Mouse (Mus musculus): ENCODE measurements around the gene Krt33b. TPM values are rescaled to one million over a fixed set of nuclear protein-coding genes. Genes with fewer than 3 reads are reported as not detected.

Krt33b gene
- total and polyA plus RNA-seq, 3 experiments, result not detected

DNA sequence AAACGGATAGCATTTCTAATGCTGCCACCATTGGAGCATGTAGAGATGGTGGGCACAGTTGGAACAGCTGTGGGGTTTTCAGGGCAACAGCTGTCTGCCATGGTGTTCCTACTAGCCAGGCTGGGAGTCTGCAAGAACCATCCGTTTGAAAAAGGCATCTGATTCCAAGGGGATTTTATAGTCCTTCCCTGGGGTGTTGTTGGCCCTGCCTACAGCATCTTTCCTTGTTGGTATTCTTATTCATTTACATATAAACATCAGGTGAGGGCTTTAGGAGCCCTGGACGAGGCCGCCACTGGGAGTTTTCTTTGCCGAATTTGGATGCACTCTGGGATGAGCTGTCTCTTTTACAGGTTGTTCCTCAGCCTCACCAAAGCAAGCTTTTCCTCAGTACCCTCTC, 50.7 kb downstream of the Krt33b start, which contains the start of gene Krtap29-1:
Krtap29-1 (minus strand) TSS at position 101 of the 400 bp plus-strand sequence.
- no peaks in the 10 kb centered on the region for H3K79me2 ChIP-seq (replicated peaks; ENCODE audit: control insufficient read depth, extremely low read depth, insufficient read depth, poor library complexity, severe bottlenecking)
- no peak within 1 kb of the TSS for H3K4me2 ChIP-seq (ENCODE audit: insufficient read depth, low read depth, poor library complexity, severe bottlenecking)
- in situ Hi-C loops (cut with MboI; ENCODE audit: low pct_ligation_motif_present, low pct_unique_long_range_greater_than_20kb, low sequenced_read_pairs), result no loop called here
- H3K4me1 ChIP-seq (ENCODE audit: control insufficient read depth in 1 of 2, insufficient read depth in 2 of 2), result peaks cover 7 to 11% of the 10 kb centered on the region in 2 experiments; a peak in 3 of 4 replicates
- no peaks in the 10 kb centered on the region for H3K9me3 ChIP-seq (replicated peaks; ENCODE audit: low read length)
- peaks cover 75% of the 10 kb centered on the region for H3K27me3 ChIP-seq (replicated peaks)
- TF ChIP-seq GABPA (IDR thresholded peaks at IDR 0.05; ENCODE audit: insufficient replicate concordance, low read depth, low read length), result no peak
- TF ChIP-seq MAZ (IDR thresholded peaks at IDR 0.05; ENCODE audit: low read depth, low read length), result no peak
- no peak for TF ChIP-seq TBP (conservative IDR thresholded peaks at IDR 0.05; ENCODE audit: low read depth, low read length)
- no peak for TF ChIP-seq POLR2AphosphoS2 (IDR thresholded peaks at IDR 0.05; ENCODE audit: low read depth, low read length)
- TF ChIP-seq MXI1 (IDR thresholded peaks at IDR 0.05; ENCODE audit: low read depth, low read length), result no peak
- TF ChIP-seq MAX (IDR thresholded peaks at IDR 0.05; ENCODE audit: low read length), result no peak
- TF ChIP-seq MYC (IDR thresholded peaks at IDR 0.05; ENCODE audit: low read depth, low read length), result no peak
- TF ChIP-seq RCOR1 (conservative IDR thresholded peaks at IDR 0.05; ENCODE audit: low read depth, low read length), result no peak
- no peak for TF ChIP-seq ZKSCAN1 (IDR thresholded peaks at IDR 0.05; ENCODE audit: borderline replicate concordance, low read depth, low read length)
- TF ChIP-seq CTCF (conservative IDR thresholded peaks at IDR 0.05 in 1 of 2, IDR thresholded peaks at IDR 0.05 in 1 of 2; ENCODE audit: low read depth in 2 of 2, low read length in 2 of 2), result no peak
- TF ChIP-seq KAT2A (IDR thresholded peaks at IDR 0.05; ENCODE audit: insufficient replicate concordance, low read length), result no peak
- TF ChIP-seq IRF4 (IDR thresholded peaks at IDR 0.05; ENCODE audit: low read depth, low read length), result no peak
- TF ChIP-seq NELFE (IDR thresholded peaks at IDR 0.05; ENCODE audit: low read depth, low read length), result no peak
- no peak for TF ChIP-seq ZMIZ1 (IDR thresholded peaks at IDR 0.05; ENCODE audit: low read depth, low read length)
- no peak for TF ChIP-seq UBTF (IDR thresholded peaks at IDR 0.05; ENCODE audit: low read depth, low read length)
- no peak for TF ChIP-seq ETS1 (conservative IDR thresholded peaks at IDR 0.05; ENCODE audit: low read depth, low read length)
- no peak within 1 kb of the TSS for H3K27ac ChIP-seq (ENCODE audit: insufficient read depth, low read depth)
- no peaks in the 10 kb centered on the region for H3K36me3 ChIP-seq (replicated peaks in 1 of 2; ENCODE audit: control insufficient read depth in 1 of 2, insufficient read depth in 1 of 2, low read length in 1 of 2)
- no peak within 1 kb of the TSS for H3K9ac ChIP-seq (ENCODE audit: insufficient read depth, low read depth)
- DNase-seq (ENCODE audit: extremely low read depth), result no peak
- dilution Hi-C loops (cut with MboI; ENCODE audit: extremely low pct_ligation_motif_present, extremely low pct_unique_long_range_greater_than_20kb, low sequenced_read_pairs), result no loop called here
- H3K4me3 ChIP-seq (replicated peaks in 1 of 3; ENCODE audit: low read depth in 2 of 3, low read length in 2 of 3, poor library complexity in 1 of 3), result no peak within 1 kb of the TSS

Other genes starting within 250 kb of the Krt33b start
Only the 20 nearest of the 34 such genes appear.
- not detected in 2 replicates for gene Gm11559, start 165.4 kb downstream of the Krt33b start, total RNA-seq (2012; rRNA removed)
- gene Gm11559, start 165.4 kb downstream of the Krt33b start, total RNA-seq (2014; rRNA removed), result not detected in 2 replicates
- not detected in 2 replicates for gene Gm11559, start 165.4 kb downstream of the Krt33b start, polyA plus RNA-seq (2012; ENCODE audit: insufficient read length, low read depth)
- not detected in 2 replicates for gene Krtap9-1, start 156.5 kb downstream of the Krt33b start, total RNA-seq (2012; rRNA removed)
- gene Krtap9-1, start 156.5 kb downstream of the Krt33b start, total RNA-seq (2014; rRNA removed), result not detected in 2 replicates
- not detected in 2 replicates for gene Krtap9-1, start 156.5 kb downstream of the Krt33b start, polyA plus RNA-seq (2012; ENCODE audit: insufficient read length, low read depth)
- gene Gm11567, start 150.7 kb downstream of the Krt33b start, total RNA-seq (2012; rRNA removed), result not detected in 2 replicates
- gene Gm11567, start 150.7 kb downstream of the Krt33b start, total RNA-seq (2014; rRNA removed), result not detected in 2 replicates
- gene Gm11567, start 150.7 kb downstream of the Krt33b start, polyA plus RNA-seq (2012; ENCODE audit: insufficient read length, low read depth), result not detected in 2 replicates
- gene Krtap31-1, start 121.9 kb downstream of the Krt33b start, total RNA-seq (2012; rRNA removed), result not detected in 2 replicates
- not detected in 2 replicates for gene Krtap31-1, start 121.9 kb downstream of the Krt33b start, total RNA-seq (2014; rRNA removed)
- gene Krtap31-1, start 121.9 kb downstream of the Krt33b start, polyA plus RNA-seq (2012; ENCODE audit: insufficient read length, low read depth), result not detected in 2 replicates
- not detected in 2 replicates for gene Gm11565, start 115.1 kb downstream of the Krt33b start, total RNA-seq (2012; rRNA removed)
- gene Gm11565, start 115.1 kb downstream of the Krt33b start, total RNA-seq (2014; rRNA removed), result not detected in 2 replicates
- gene Gm11565, start 115.1 kb downstream of the Krt33b start, polyA plus RNA-seq (2012; ENCODE audit: insufficient read length, low read depth), result not detected in 2 replicates
- not detected in 2 replicates for gene Krtap31-2, start 93.6 kb downstream of the Krt33b start, total RNA-seq (2012; rRNA removed)
- not detected in 2 replicates for gene Krtap31-2, start 93.6 kb downstream of the Krt33b start, total RNA-seq (2014; rRNA removed)
- gene Krtap31-2, start 93.6 kb downstream of the Krt33b start, polyA plus RNA-seq (2012; ENCODE audit: insufficient read length, low read depth), result not detected in 2 replicates
- gene Krtap9-5, start 81.4 kb downstream of the Krt33b start, total RNA-seq (2012; rRNA removed), result not detected in 2 replicates
- not detected in 2 replicates for gene Krtap9-5, start 81.4 kb downstream of the Krt33b start, total RNA-seq (2014; rRNA removed)
- gene Krtap9-5, start 81.4 kb downstream of the Krt33b start, polyA plus RNA-seq (2012; ENCODE audit: insufficient read length, low read depth), result not detected in 2 replicates
- gene Krtap29-1, start 50.8 kb downstream of the Krt33b start, total RNA-seq (2012; rRNA removed), result not detected in 2 replicates
- gene Krtap29-1, start 50.8 kb downstream of the Krt33b start, total RNA-seq (2014; rRNA removed), result not detected in 2 replicates
- not detected in 2 replicates for gene Krtap29-1, start 50.8 kb downstream of the Krt33b start, polyA plus RNA-seq (2012; ENCODE audit: insufficient read length, low read depth)
- not detected in 2 replicates for gene Krtap16-1, start 43.3 kb downstream of the Krt33b start, total RNA-seq (2012; rRNA removed)
- not detected in 2 replicates for gene Krtap16-1, start 43.3 kb downstream of the Krt33b start, total RNA-seq (2014; rRNA removed)
- not detected in 2 replicates for gene Krtap16-1, start 43.3 kb downstream of the Krt33b start, polyA plus RNA-seq (2012; ENCODE audit: insufficient read length, low read depth)
- gene Krtap17-1, start 35.9 kb downstream of the Krt33b start, total RNA-seq (2012; rRNA removed), result not detected in 2 replicates
- not detected in 2 replicates for gene Krtap17-1, start 35.9 kb downstream of the Krt33b start, total RNA-seq (2014; rRNA removed)
- not detected in 2 replicates for gene Krtap17-1, start 35.9 kb downstream of the Krt33b start, polyA plus RNA-seq (2012; ENCODE audit: insufficient read length, low read depth)
- not detected in 2 replicates for gene Krt33a, start 13.7 kb downstream of the Krt33b start, total RNA-seq (2012; rRNA removed)
- not detected in 2 replicates for gene Krt33a, start 13.7 kb downstream of the Krt33b start, total RNA-seq (2014; rRNA removed)
- gene Krt33a, start 13.7 kb downstream of the Krt33b start, polyA plus RNA-seq (2012; ENCODE audit: insufficient read length, low read depth), result not detected in 2 replicates
- not detected in 2 replicates for gene Krt34, start 11.7 kb upstream of the Krt33b start, total RNA-seq (2012; rRNA removed)
- not detected in 2 replicates for gene Krt34, start 11.7 kb upstream of the Krt33b start, total RNA-seq (2014; rRNA removed)
- not detected in 2 replicates for gene Krt34, start 11.7 kb upstream of the Krt33b start, polyA plus RNA-seq (2012; ENCODE audit: insufficient read length, low read depth)
- not detected in 2 replicates for gene Krt31, start 20.7 kb upstream of the Krt33b start, total RNA-seq (2012; rRNA removed)
- gene Krt31, start 20.7 kb upstream of the Krt33b start, total RNA-seq (2014; rRNA removed), result not detected in 2 replicates
- gene Krt31, start 20.7 kb upstream of the Krt33b start, polyA plus RNA-seq (2012; ENCODE audit: insufficient read length, low read depth), result not detected in 2 replicates
- gene Krt32, start 58.4 kb upstream of the Krt33b start, total RNA-seq (2012; rRNA removed), result not detected in 2 replicates
- not detected in 2 replicates for gene Krt32, start 58.4 kb upstream of the Krt33b start, total RNA-seq (2014; rRNA removed)
- gene Krt32, start 58.4 kb upstream of the Krt33b start, polyA plus RNA-seq (2012; ENCODE audit: insufficient read length, low read depth), result not detected in 2 replicates
- not detected in 2 replicates for gene Krt35, start 66.4 kb upstream of the Krt33b start, total RNA-seq (2012; rRNA removed)
- gene Krt35, start 66.4 kb upstream of the Krt33b start, total RNA-seq (2014; rRNA removed), result not detected in 2 replicates
- not detected in 2 replicates for gene Krt35, start 66.4 kb upstream of the Krt33b start, polyA plus RNA-seq (2012; ENCODE audit: insufficient read length, low read depth)
- not detected in 2 replicates for gene Krt36, start 75.8 kb upstream of the Krt33b start, total RNA-seq (2012; rRNA removed)
- not detected in 2 replicates for gene Krt36, start 75.8 kb upstream of the Krt33b start, total RNA-seq (2014; rRNA removed)
- not detected in 2 replicates for gene Krt36, start 75.8 kb upstream of the Krt33b start, polyA plus RNA-seq (2012; ENCODE audit: insufficient read length, low read depth)
- not detected in 2 replicates for gene Krt13, start 91.7 kb upstream of the Krt33b start, total RNA-seq (2012; rRNA removed)
- gene Krt13, start 91.7 kb upstream of the Krt33b start, total RNA-seq (2014; rRNA removed), result not detected in 2 replicates
- gene Krt13, start 91.7 kb upstream of the Krt33b start, polyA plus RNA-seq (2012; ENCODE audit: insufficient read length, low read depth), result not detected in 2 replicates
- gene Krt15, start 106.1 kb upstream of the Krt33b start, total RNA-seq (2012; rRNA removed), result 0.21 TPM in 2 replicates
- not detected in 2 replicates for gene Krt15, start 106.1 kb upstream of the Krt33b start, total RNA-seq (2014; rRNA removed)
- not detected in 2 replicates for gene Krt15, start 106.1 kb upstream of the Krt33b start, polyA plus RNA-seq (2012; ENCODE audit: insufficient read length, low read depth)
- gene Krt19, start 118.8 kb upstream of the Krt33b start, total RNA-seq (2012; rRNA removed), result 0.17 TPM in 1 of 2 replicates, not detected in the other
- gene Krt19, start 118.8 kb upstream of the Krt33b start, total RNA-seq (2014; rRNA removed), result not detected in 2 replicates
- not detected in 2 replicates for gene Krt19, start 118.8 kb upstream of the Krt33b start, polyA plus RNA-seq (2012; ENCODE audit: insufficient read length, low read depth)
- gene Krt9, start 163.4 kb upstream of the Krt33b start, total RNA-seq (2012; rRNA removed), result not detected in 2 replicates
- gene Krt9, start 163.4 kb upstream of the Krt33b start, total RNA-seq (2014; rRNA removed), result not detected in 2 replicates
- not detected in 2 replicates for gene Krt9, start 163.4 kb upstream of the Krt33b start, polyA plus RNA-seq (2012; ENCODE audit: insufficient read length, low read depth)